In the genomic region with DNA sequence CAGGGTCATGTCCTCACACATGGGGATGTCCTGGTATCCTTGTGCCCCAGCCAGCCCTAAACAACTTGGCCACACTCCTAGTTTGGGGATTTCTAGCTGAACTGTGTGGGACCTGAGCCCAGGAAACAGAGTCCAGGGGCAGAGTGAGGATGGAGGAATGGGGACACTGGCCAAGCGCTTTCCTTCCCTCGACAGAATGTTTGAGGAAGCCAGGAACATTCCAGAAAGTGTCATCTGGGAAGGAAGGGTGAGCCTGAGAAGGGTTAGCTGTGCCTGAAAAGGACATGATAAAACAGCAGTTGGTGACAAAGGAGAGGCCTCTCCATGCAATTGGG, we compare ENCODE assay signal across 15 mouse cellular contexts. TPM values are rescaled to one million over a fixed set of nuclear protein-coding genes. Genes with fewer than 3 reads are reported as not detected.
DNase-seq lines count a peak whose midpoint lies in the region; ATAC-seq and TF ChIP-seq lines count a peak whose summit lies in the region.
"Had no signal": no experiment of that assay in that cellular context is flagged by ENCODE, and none has a peak within 500 bp of the region (broad histone marks: within the 10 kb centered on the region; RNA-seq: fewer than 3 reads in every experiment).

No protein-coding gene starts in this region.

- H3K9me3 ChIP-seq in intestine, embryonic 14.5 days (ENCODE audit: control insufficient read depth, low read length): no peaks in the 10 kb centered on the region
- H3K9me3 ChIP-seq in intestine, postnatal 0 days (ENCODE audit: control insufficient read depth): no peaks in the 10 kb centered on the region
- H3K9me3 ChIP-seq in heart, embryonic 12.5 days (replicated peaks): no peaks in the 10 kb centered on the region
- H3K9me3 ChIP-seq: forebrain, embryonic 13.5 days; hindbrain, embryonic 13.5 days; neural tube, embryonic 12.5 days had no signal

- no peak for DNase-seq in intestine, embryonic 14.5 days (ENCODE audit: low spot score)
- peak; percentile 63 for DNase-seq in adipocyte (ENCODE audit: low spot score)
- DNase-seq in lung, postnatal 10 days: peak; percentile 88
- no peak for DNase-seq in right cerebral cortex, adult 2 months (ENCODE audit: low spot score in 2 of 2)
- DNase-seq in testis, postnatal 10 days (ENCODE audit: low spot score): no peak
- DNase-seq: cerebellum, adult 11-12 months; kidney, adult 9 months; liver; thymus, adult 18-20 months had no signal

- H3K4me3 ChIP-seq in intestine, embryonic 14.5 days (ENCODE audit: low read depth, low read length): no peak overlapping the region
- no peak overlapping the region for H3K4me3 ChIP-seq in intestine, postnatal 0 days (ENCODE audit: low read depth, low read length)
- H3K4me3 ChIP-seq in heart, embryonic 12.5 days: no peak overlapping the region
- H3K4me3 ChIP-seq: forebrain, embryonic 13.5 days; hindbrain, embryonic 13.5 days; layer of hippocampus, adult 2 months; neural tube, embryonic 12.5 days had no signal

- peaks cover 11% of the 10 kb centered on the region for H3K36me3 ChIP-seq in intestine, embryonic 14.5 days (ENCODE audit: control insufficient read depth, insufficient read depth, low read length)
- peaks cover 15% of the 10 kb centered on the region for H3K36me3 ChIP-seq in intestine, postnatal 0 days (ENCODE audit: control insufficient read depth, insufficient read depth)
- H3K36me3 ChIP-seq in heart, embryonic 12.5 days: peaks cover 16% of the 10 kb centered on the region; the same call in 1 of the 2 replicates
- H3K36me3 ChIP-seq: hindbrain, embryonic 13.5 days; neural tube, embryonic 12.5 days had no signal

- H3K4me2 ChIP-seq in intestine, embryonic 14.5 days (ENCODE audit: low read length): no peak overlapping the region
- H3K4me2 ChIP-seq in intestine, postnatal 0 days (replicated peaks; ENCODE audit: low read depth): no peak overlapping the region
- no peak overlapping the region for H3K4me2 ChIP-seq in heart, embryonic 12.5 days
- H3K4me2 ChIP-seq: forebrain, embryonic 13.5 days; hindbrain, embryonic 13.5 days; neural tube, embryonic 12.5 days had no signal

- no peaks in the 10 kb centered on the region for H3K27me3 ChIP-seq in intestine, embryonic 14.5 days (replicated peaks; ENCODE audit: control insufficient read depth, insufficient read depth, low read length)
- no peaks in the 10 kb centered on the region for H3K27me3 ChIP-seq in intestine, postnatal 0 days (replicated peaks; ENCODE audit: control insufficient read depth, insufficient read depth, low read length)
- no peaks in the 10 kb centered on the region for H3K27me3 ChIP-seq in heart, embryonic 12.5 days (replicated peaks)
- H3K27me3 ChIP-seq: forebrain, embryonic 13.5 days; hindbrain, embryonic 13.5 days; neural tube, embryonic 12.5 days had no signal

- peak overlapping the region; percentile 73; the same call in 1 of the 2 replicates for H3K27ac ChIP-seq in intestine, embryonic 14.5 days (ENCODE audit: low read depth)
- no peak overlapping the region for H3K27ac ChIP-seq in intestine, postnatal 0 days (ENCODE audit: low read depth, low read length)
- 0 out of 2 replicates have a peak overlapping the region, but pooled peaks have one; percentile 0 for H3K27ac ChIP-seq in heart, embryonic 12.5 days (ENCODE audit: poor library complexity, severe bottlenecking)
- H3K27ac ChIP-seq: forebrain, embryonic 13.5 days; hindbrain, embryonic 13.5 days; layer of hippocampus, adult 2 months; neural tube, embryonic 12.5 days had no signal

- ATAC-seq in intestine, embryonic 14.5 days (replicated peaks; ENCODE audit: low FRiP score, low TSS enrichment, low read depth): no peak
- ATAC-seq in intestine, postnatal 0 days: no peak
- ATAC-seq in heart, embryonic 12.5 days (ENCODE audit: insufficient number of reproducible peaks, low FRiP score): no peak
- ATAC-seq: forebrain, embryonic 13.5 days had no signal

- H3K4me1 ChIP-seq in intestine, embryonic 14.5 days (replicated peaks; ENCODE audit: control insufficient read depth, insufficient read depth, low read length): peaks cover 18% of the 10 kb centered on the region
- H3K4me1 ChIP-seq in intestine, postnatal 0 days (replicated peaks; ENCODE audit: control insufficient read depth, insufficient read depth, low read length): peaks cover 5% of the 10 kb centered on the region; the same call in 1 of the 2 replicates
- peaks cover 29% of the 10 kb centered on the region for H3K4me1 ChIP-seq in heart, embryonic 12.5 days (replicated peaks)
- H3K4me1 ChIP-seq: forebrain, embryonic 13.5 days; neural tube, embryonic 12.5 days had no signal

- no peak overlapping the region for H3K9ac ChIP-seq in intestine, embryonic 14.5 days (ENCODE audit: low read length)
- H3K9ac ChIP-seq in intestine, postnatal 0 days (ENCODE audit: low read depth, low read length): no peak overlapping the region
- H3K9ac ChIP-seq in heart, embryonic 12.5 days: no peak overlapping the region
- H3K9ac ChIP-seq: forebrain, embryonic 13.5 days; hindbrain, embryonic 13.5 days; neural tube, embryonic 12.5 days had no signal

- 69% methylated on average over 2 of the region's 2 CpGs for WGBS in intestine, embryonic 14.5 days
- WGBS in intestine, postnatal 0 days: 70% methylated on average over 2 of the region's 2 CpGs
- 67% methylated on average over 2 of the region's 2 CpGs for WGBS in heart, embryonic 12.5 days

- no peak for TF ChIP-seq CTCF in intestine, postnatal 0 days (IDR thresholded peaks at IDR 0.05; ENCODE audit: low read depth)

RNA-seq across cellular contexts. Expression of gene Rin3, which starts 42.0 kb away (rescaled TPM):
- polyA plus RNA-seq in intestine, embryonic 14.5 days (2014; fragmentation: Nextera tagmentation; extraction: Ambion mirVana): 13.4 and 14.6 TPM in 2 replicates
- polyA plus RNA-seq in intestine, postnatal 0 days (2015; fragmentation: Nextera tagmentation; extraction: Ambion mirVana): 8.8 and 10.5 TPM in 2 replicates
- polyA plus RNA-seq in heart, embryonic 12.5 days (2016; fragmentation: Nextera tagmentation; extraction: Ambion mirVana): 9.9 and 10.3 TPM in 2 replicates

Comparison
In these comparisons a context has a peak if more than half of its experiments do, and no peak if none do; other contexts are left out.
1. DNase-seq: peak in adipocyte (single experiment) and lung, postnatal 10 days (single experiment); none in intestine, embryonic 14.5 days (single experiment), right cerebral cortex, adult 2 months (0 of 2) and testis, postnatal 10 days (single experiment).